Mouse (Mus musculus): ENCODE measurements around the gene Wdr95. TPM values are rescaled to one million over a fixed set of nuclear protein-coding genes. Genes with fewer than 3 reads are reported as not detected.

The Wdr95 gene
- total and polyA plus RNA-seq, 3 experiments, result not detected

DNA sequence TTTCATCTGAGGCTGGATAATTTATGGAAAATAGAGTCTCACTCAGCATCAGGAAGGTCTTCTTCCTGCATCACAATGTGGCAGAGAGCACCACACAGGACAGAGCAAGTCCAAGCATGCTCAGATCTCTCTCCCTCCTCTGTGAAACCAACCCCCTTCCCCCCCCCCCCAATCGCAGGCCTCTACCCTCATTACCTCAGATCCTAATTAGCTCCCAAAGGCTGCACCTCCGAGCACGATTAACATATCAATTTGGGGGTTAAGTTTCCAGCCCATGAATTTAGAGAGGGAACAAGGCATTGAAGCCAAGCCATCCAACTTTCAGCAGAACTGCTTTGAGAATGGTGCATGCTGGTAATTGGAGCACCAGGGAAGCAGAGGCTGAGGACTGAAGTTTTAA, 15.8 kb upstream of the Wdr95 start:
- TF ChIP-seq ELF1 (IDR thresholded peaks at IDR 0.05; ENCODE audit: low read depth, low read length), result no peak
- no peak for TF ChIP-seq NELFE (IDR thresholded peaks at IDR 0.05; ENCODE audit: low read depth, low read length)
- TF ChIP-seq CTCF (IDR thresholded peaks at IDR 0.05 in 2 of 3, conservative IDR thresholded peaks at IDR 0.05 in 1 of 3; ENCODE audit: control insufficient read depth in 1 of 3, insufficient read depth in 1 of 3, low read depth in 2 of 3, low read length in 3 of 3, poor library complexity in 1 of 3, severe bottlenecking in 1 of 3), result no peak
- no peak for TF ChIP-seq BHLHE40 (IDR thresholded peaks at IDR 0.05; ENCODE audit: borderline replicate concordance, low read depth, low read length)
- TF ChIP-seq SMC3 (IDR thresholded peaks at IDR 0.05; ENCODE audit: low read depth, low read length), result no peak
- Histone ChIP-seq H3K9ac (ENCODE audit: control insufficient read depth, low read depth, low read length, poor library complexity, severe bottlenecking) (no peak overlapping the region), H3K36me3 (ENCODE audit: control insufficient read depth in 1 of 2, insufficient read depth in 2 of 2, low read length in 2 of 2) (peaks cover 0 to 9% of the 10 kb centered on the region in 2 experiments; a peak in 2 of 4 replicates), H3K27me3 (ENCODE audit: control insufficient read depth in 1 of 2, insufficient read depth in 2 of 2, low read length in 2 of 2) (no peaks in the 10 kb centered on the region), H3K9me3 (replicated peaks; ENCODE audit: insufficient read depth, low read length) (no peaks in the 10 kb centered on the region), H3K4me3 (ENCODE audit: control insufficient read depth in 1 of 2, insufficient read depth in 1 of 2, low read depth in 2 of 2, low read length in 2 of 2) (no peak overlapping the region), H3K4me1 (ENCODE audit: control insufficient read depth in 1 of 2, insufficient read depth in 2 of 2, low read length in 2 of 2) (peaks cover 0 to 7% of the 10 kb centered on the region in 2 experiments; a peak in 2 of 4 replicates), H3K79me2 (ENCODE audit: control insufficient read depth, insufficient read depth, low read length, poor library complexity) (no peaks in the 10 kb centered on the region), H3K27ac (ENCODE audit: control insufficient read depth, low read depth, low read length) (no peak overlapping the region)
- no peak for DNase-seq (ENCODE audit: low read depth, low spot score)

DNA sequence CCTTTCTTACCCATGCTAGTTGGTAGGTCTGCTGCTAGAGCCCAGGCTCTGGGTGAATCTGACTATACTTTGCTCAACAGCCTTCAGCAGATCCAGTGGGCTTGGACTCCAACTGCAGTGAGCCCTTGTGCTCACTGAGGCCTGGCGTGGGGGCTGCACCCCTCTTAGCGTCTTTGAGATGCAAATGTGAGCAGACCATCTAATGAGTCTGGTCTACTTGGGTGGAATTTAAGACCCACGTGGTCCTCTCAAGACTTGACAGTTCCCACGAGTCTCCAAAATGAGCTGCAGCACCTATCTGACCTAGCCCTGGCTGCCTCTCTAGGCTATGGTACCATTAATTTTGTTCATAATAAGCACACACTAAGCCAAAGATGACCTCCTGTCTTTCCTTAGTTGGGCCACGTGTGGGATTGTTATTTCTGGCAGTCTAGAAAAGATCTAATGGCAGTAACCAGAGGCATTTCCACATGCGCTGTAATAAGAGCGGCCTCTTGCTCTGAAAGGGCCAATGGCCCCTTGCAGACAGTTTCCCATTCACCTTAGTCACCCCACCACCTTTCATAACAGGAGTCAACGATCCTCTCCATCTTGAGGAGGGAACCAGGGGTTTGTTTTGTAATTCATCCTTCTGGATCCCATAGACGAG, 14.9 kb upstream of the Wdr95 start:
- Histone ChIP-seq H3K27ac (ENCODE audit: control insufficient read depth, low read depth, low read length) (no peak overlapping the region), H3K27me3 (ENCODE audit: control insufficient read depth in 1 of 2, insufficient read depth in 2 of 2, low read length in 2 of 2) (no peaks in the 10 kb centered on the region), H3K4me1 (ENCODE audit: control insufficient read depth in 1 of 2, insufficient read depth in 2 of 2, low read length in 2 of 2) (peaks cover 0 to 7% of the 10 kb centered on the region in 2 experiments; a peak in 2 of 4 replicates), H3K79me2 (ENCODE audit: control insufficient read depth, insufficient read depth, low read length, poor library complexity) (no peaks in the 10 kb centered on the region), H3K9ac (ENCODE audit: control insufficient read depth, low read depth, low read length, poor library complexity, severe bottlenecking) (no peak overlapping the region), H3K9me3 (replicated peaks; ENCODE audit: insufficient read depth, low read length) (no peaks in the 10 kb centered on the region), H3K36me3 (ENCODE audit: control insufficient read depth in 1 of 2, insufficient read depth in 2 of 2, low read length in 2 of 2) (peaks cover 0 to 9% of the 10 kb centered on the region in 2 experiments; a peak in 2 of 4 replicates), H3K4me3 (ENCODE audit: control insufficient read depth in 1 of 2, insufficient read depth in 1 of 2, low read depth in 2 of 2, low read length in 2 of 2) (no peak overlapping the region)
- DNase-seq (ENCODE audit: low read depth, low spot score), result no peak
- TF ChIP-seq ZKSCAN1 (IDR thresholded peaks at IDR 0.05; ENCODE audit: low read depth, low read length) (no peak), USF2 (IDR thresholded peaks at IDR 0.05; ENCODE audit: borderline replicate concordance in 1 of 2, insufficient read depth in 1 of 2, low read depth in 1 of 2, low read length in 2 of 2) (no peak), MYC (IDR thresholded peaks at IDR 0.05; ENCODE audit: low read depth, low read length) (no peak), NELFE (IDR thresholded peaks at IDR 0.05; ENCODE audit: low read depth, low read length) (no peak), BHLHE40 (IDR thresholded peaks at IDR 0.05; ENCODE audit: borderline replicate concordance, low read depth, low read length) (no peak), TCF12 (IDR thresholded peaks at IDR 0.05; ENCODE audit: low read depth, low read length) (no peak), ZMIZ1 (IDR thresholded peaks at IDR 0.05; ENCODE audit: low read depth, low read length) (no peak), NRF1 (IDR thresholded peaks at IDR 0.05; ENCODE audit: insufficient read depth, low read depth, low read length, poor library complexity, severe bottlenecking) (no peak), GABPA (IDR thresholded peaks at IDR 0.05; ENCODE audit: low read depth, low read length) (no peak), KAT2A (conservative IDR thresholded peaks at IDR 0.05; ENCODE audit: low read depth, low read length) (no peak), MAX (IDR thresholded peaks at IDR 0.05; ENCODE audit: low read length) (no peak), GATA1 (IDR thresholded peaks at IDR 0.05; ENCODE audit: low read depth, low read length) (no peak)

Measured in MEL (cell line).